Mouse (Mus musculus) embryonic facial prominence, embryonic 13.5 days (tissue): ENCODE results near the gene Cep152. TPM values are rescaled to one million over a fixed set of nuclear protein-coding genes. Genes with fewer than 3 reads are reported as not detected.

Source experiments
- ATAC-seq: fragments of 200-750 bp; cut with Nextera tagmentation; 2 replicates; pipeline ENCODE4 v1.8.0; 2017; ENCODE audit warnings: low read depth; ENCODE audit not compliant: insufficient number of reproducible peaks, insufficient read depth, low FRiP score, low TSS enrichment
- H3K27ac ChIP-seq: fragments of 300-500 bp; sonication (generic); 2 replicates; pipeline ENCODE4 v1.5.1; 2015; ENCODE audit warnings: moderate library complexity, mild to moderate bottlenecking, inconsistent platforms
- H3K27me3 ChIP-seq: fragments of 300-500 bp; sonication (generic); 2 replicates; pipeline ENCODE4 v1.6.1; 2015; ENCODE audit warnings: mild to moderate bottlenecking, inconsistent platforms
- H3K36me3 ChIP-seq: fragments of 300-500 bp; sonication (generic); 2 replicates; pipeline ENCODE4 v1.6.1; 2015; ENCODE audit warnings: mild to moderate bottlenecking, inconsistent platforms
- H3K4me1 ChIP-seq: fragments of 300-500 bp; sonication (generic); 2 replicates; pipeline ENCODE4 v1.6.1; 2015; ENCODE audit warnings: inconsistent platforms
- H3K4me2 ChIP-seq: fragments of 300-500 bp; sonication (generic); 2 replicates; pipeline ENCODE4 v1.6.1; 2015; ENCODE audit warnings: moderate library complexity, mild to moderate bottlenecking, inconsistent platforms
- H3K4me3 ChIP-seq: fragments of 300-500 bp; sonication (generic); 2 replicates; pipeline ENCODE4 v1.5.1; 2015; ENCODE audit warnings: mild to moderate bottlenecking, inconsistent platforms
- H3K9ac ChIP-seq: fragments of 300-500 bp; sonication (generic); 2 replicates; pipeline ENCODE4 v1.6.1; 2015; ENCODE audit warnings: mild to moderate bottlenecking, inconsistent platforms
- H3K9me3 ChIP-seq: fragments of 300-500 bp; sonication (generic); 2 replicates; pipeline ENCODE4 v1.6.1; 2016; ENCODE audit warnings: inconsistent platforms
- WGBS: fragments of 180-500 bp; shearing (Covaris S2); methylation state at CpG from one replicate; pipeline ENCODE4 v1.1.7; 2015; ENCODE audit warnings: mixed read lengths; 5-methylcytosine and 5-hydroxymethylcytosine counted together
- polyA plus RNA-seq: library from polyadenylated mRNA; unstranded; fragments of >200 nt; fragmentation: Nextera tagmentation; extraction: Ambion mirVana; gene quantifications from 2 replicates; pipeline ENCODE4 v1.2.1, GENCODE M21; 2015

Gene Cep152
- polyA plus RNA-seq, 1 experiment from 2014 or later = 6.7 TPM

- 74% methylated on average over 6 of the region's 6 CpGs for WGBS
- ATAC-seq = no peak
- Histone ChIP-seq H3K4me2 (no peak overlapping the region), H3K27me3 (no peaks in the 10 kb centered on the region), H3K27ac (no peak overlapping the region), H3K4me1 (peaks cover 20% of the 10 kb centered on the region), H3K9ac (no peak overlapping the region), H3K9me3 (no peaks in the 10 kb centered on the region), H3K36me3 (no peaks in the 10 kb centered on the region), H3K4me3 (no peak overlapping the region)
Measured at GRCm38 (mm10) chr2:125555830-125556229, 69.1 kb downstream of the Cep152 start.

GRCm38 (mm10) chr2:125548806-125549578, 75.9 kb downstream of the Cep152 start:
- no peaks in the 10 kb centered on the region for H3K27me3 ChIP-seq
- no peak overlapping the region for H3K27ac ChIP-seq
- 42% methylated on average over 1 of the region's 1 CpGs for WGBS
- H3K9ac ChIP-seq = no peak overlapping the region
- no peaks in the 10 kb centered on the region for H3K9me3 ChIP-seq
- H3K4me2 ChIP-seq = no peak overlapping the region
- H3K4me1 ChIP-seq = no peaks in the 10 kb centered on the region
- no peaks in the 10 kb centered on the region for H3K36me3 ChIP-seq
- ATAC-seq = no peak
- H3K4me3 ChIP-seq = no peak overlapping the region

- Histone ChIP-seq H3K27me3 (no peaks in the 10 kb centered on the region), H3K4me1 (no peaks in the 10 kb centered on the region), H3K27ac (no peak overlapping the region), H3K4me3 (no peak overlapping the region), H3K36me3 (no peaks in the 10 kb centered on the region), H3K9ac (no peak overlapping the region), H3K9me3 (no peaks in the 10 kb centered on the region), H3K4me2 (no peak overlapping the region)
- no peak for ATAC-seq
- 86% methylated on average over 3 of the region's 3 CpGs for WGBS
Measured at GRCm38 (mm10) chr2:125544986-125545385, 79.9 kb downstream of the Cep152 start.

GRCm38 (mm10) chr2:125543646-125544045, 81.3 kb downstream of the Cep152 start:
- H3K9me3 ChIP-seq = no peaks in the 10 kb centered on the region
- no peaks in the 10 kb centered on the region for H3K27me3 ChIP-seq
- no peak overlapping the region for H3K4me2 ChIP-seq
- ATAC-seq = no peak
- H3K9ac ChIP-seq = no peak overlapping the region
- no peaks in the 10 kb centered on the region for H3K4me1 ChIP-seq
- 58% methylated on average over 1 of the region's 1 CpGs for WGBS
- no peak overlapping the region for H3K4me3 ChIP-seq
- H3K36me3 ChIP-seq = no peaks in the 10 kb centered on the region
- H3K27ac ChIP-seq = no peak overlapping the region

DNA sequence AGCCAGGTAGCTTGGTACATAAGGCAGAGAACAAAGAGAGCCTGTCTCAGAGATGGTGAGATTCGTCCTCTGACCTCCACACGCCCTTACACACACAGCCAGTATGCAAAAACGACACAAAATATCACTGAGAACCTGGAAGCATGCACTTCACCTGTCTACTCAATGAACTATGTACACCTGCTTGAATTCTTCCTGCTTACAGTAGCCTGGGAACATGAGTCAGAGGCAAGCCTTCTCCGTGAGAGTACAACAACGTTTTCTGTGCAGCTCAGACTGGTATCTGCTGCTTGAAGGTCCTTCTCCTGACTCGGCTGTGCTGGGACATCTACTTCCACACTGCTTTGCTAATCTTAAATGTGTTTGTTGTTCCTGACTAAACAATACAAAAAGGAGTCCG, 83.5 kb downstream of the Cep152 start:
- no peak overlapping the region for H3K9ac ChIP-seq
- no peak overlapping the region for H3K27ac ChIP-seq
- H3K4me2 ChIP-seq = no peak overlapping the region
- no peaks in the 10 kb centered on the region for H3K9me3 ChIP-seq
- no peak for ATAC-seq
- H3K4me1 ChIP-seq = no peaks in the 10 kb centered on the region
- 77% methylated on average over 7 of the region's 7 CpGs for WGBS
- H3K27me3 ChIP-seq = no peaks in the 10 kb centered on the region
- H3K36me3 ChIP-seq = no peaks in the 10 kb centered on the region
- H3K4me3 ChIP-seq = no peak overlapping the region

DNA sequence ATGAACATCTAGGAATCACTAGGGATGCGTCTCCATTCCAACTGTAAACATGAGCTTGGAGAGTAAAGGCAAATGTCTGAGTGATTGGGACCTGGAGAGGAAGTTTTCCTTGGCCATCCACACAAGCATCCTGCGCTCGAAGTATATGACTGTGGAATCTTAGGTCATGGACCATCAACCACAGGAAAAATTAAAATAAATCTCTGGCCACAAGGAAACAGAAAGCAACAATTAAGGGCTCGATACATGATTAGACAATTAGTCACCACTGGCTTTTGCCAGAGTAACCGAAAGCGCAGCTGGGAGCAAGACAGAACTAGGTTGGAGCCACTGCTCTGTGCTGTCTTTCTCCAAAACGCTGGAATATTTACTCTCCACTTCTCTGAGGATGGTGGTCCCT, 84.3 kb downstream of the Cep152 start:
- no peak for ATAC-seq
- no peak overlapping the region for H3K9ac ChIP-seq
- 76% methylated on average over 7 of the region's 7 CpGs for WGBS

DNA sequence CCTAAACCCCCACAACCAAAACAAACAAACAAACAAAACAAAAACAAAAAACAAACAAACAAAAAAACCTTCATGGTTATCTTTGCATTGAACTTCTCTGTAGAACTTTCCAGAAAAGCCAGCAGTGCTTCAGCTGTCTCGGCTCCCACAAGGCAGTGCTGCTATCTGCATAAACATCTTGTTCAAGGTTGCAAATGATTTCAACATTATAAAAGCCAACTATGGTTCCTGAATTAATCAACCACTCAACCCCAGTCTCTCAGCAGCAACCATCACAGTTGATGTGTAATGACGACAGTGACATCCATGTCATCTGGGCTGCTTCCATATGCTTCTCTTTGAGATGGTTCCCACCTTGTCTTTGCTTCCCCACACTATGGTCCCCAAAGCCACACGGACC, 85.3 kb downstream of the Cep152 start:
- Histone ChIP-seq H3K9me3 (no peaks in the 10 kb centered on the region), H3K4me1 (no peaks in the 10 kb centered on the region), H3K27me3 (no peaks in the 10 kb centered on the region), H3K9ac (no peak overlapping the region), H3K4me3 (no peak overlapping the region), H3K4me2 (no peak overlapping the region), H3K27ac (no peak overlapping the region), H3K36me3 (no peaks in the 10 kb centered on the region)
- WGBS = 82% methylated on average over 3 of the region's 3 CpGs
- ATAC-seq = no peak

More for the DNA sequence above, 84.3 kb downstream of the Cep152 start:
- Histone ChIP-seq H3K4me2 (no peak overlapping the region), H3K4me3 (no peak overlapping the region), H3K9me3 (no peaks in the 10 kb centered on the region), H3K36me3 (no peaks in the 10 kb centered on the region), H3K4me1 (no peaks in the 10 kb centered on the region), H3K27ac (no peak overlapping the region), H3K27me3 (no peaks in the 10 kb centered on the region)

GRCm38 (mm10) chr2:125530665-125531064, 94.2 kb downstream of the Cep152 start:
- H3K27ac ChIP-seq = no peak overlapping the region
- no peaks in the 10 kb centered on the region for H3K36me3 ChIP-seq
- H3K4me3 ChIP-seq = no peak overlapping the region
- ATAC-seq = no peak
- no peak overlapping the region for H3K9ac ChIP-seq
- H3K4me1 ChIP-seq = no peaks in the 10 kb centered on the region
- H3K9me3 ChIP-seq = no peaks in the 10 kb centered on the region
- H3K27me3 ChIP-seq = no peaks in the 10 kb centered on the region
- WGBS = 77% methylated on average over 6 of the region's 6 CpGs
- H3K4me2 ChIP-seq = no peak overlapping the region

GRCm38 (mm10) chr2:125526566-125526965, 98.3 kb downstream of the Cep152 start:
- no peaks in the 10 kb centered on the region for H3K27me3 ChIP-seq
- ATAC-seq = no peak
- H3K9me3 ChIP-seq = no peaks in the 10 kb centered on the region
- 79% methylated on average over 5 of the region's 5 CpGs for WGBS
- no peaks in the 10 kb centered on the region for H3K4me1 ChIP-seq
- H3K27ac ChIP-seq = no peak overlapping the region
- no peak overlapping the region for H3K4me2 ChIP-seq
- H3K36me3 ChIP-seq = no peaks in the 10 kb centered on the region
- no peak overlapping the region for H3K9ac ChIP-seq
- H3K4me3 ChIP-seq = no peak overlapping the region

DNA sequence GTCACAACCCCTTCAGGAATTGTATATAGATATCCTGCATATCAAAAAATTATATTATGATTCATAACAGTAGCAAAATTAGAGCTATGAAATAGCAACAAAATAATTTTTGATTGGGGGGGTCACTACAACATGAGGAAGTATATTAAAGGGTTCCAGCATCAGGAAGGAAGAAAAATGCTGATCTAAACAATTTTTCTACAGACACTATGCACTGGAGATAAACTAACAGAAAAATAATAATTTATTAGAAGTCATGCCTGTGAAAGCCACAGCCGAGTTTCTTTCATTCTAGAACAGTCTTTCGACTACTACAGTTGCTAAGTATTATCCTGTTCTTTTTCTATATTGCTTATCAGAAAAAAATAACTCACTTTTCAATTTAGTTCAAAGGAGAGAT, 99.4 kb downstream of the Cep152 start:
- Histone ChIP-seq H3K27ac (no peak overlapping the region), H3K36me3 (no peaks in the 10 kb centered on the region), H3K4me2 (no peak overlapping the region), H3K4me3 (no peak overlapping the region), H3K9ac (no peak overlapping the region), H3K27me3 (no peaks in the 10 kb centered on the region), H3K9me3 (0 out of 2 replicates have a peak, but pooled peaks cover 4% of the 10 kb centered on the region), H3K4me1 (no peaks in the 10 kb centered on the region)
- ATAC-seq = no peak
- WGBS = 81% methylated on average over 2 of the region's 2 CpGs

- peaks cover 4% of the 10 kb centered on the region for H3K4me1 ChIP-seq
- no peak overlapping the region for H3K9ac ChIP-seq
- H3K36me3 ChIP-seq = no peaks in the 10 kb centered on the region
- no peak for ATAC-seq
- no peak overlapping the region for H3K4me2 ChIP-seq
- H3K9me3 ChIP-seq = 0 out of 2 replicates have a peak, but pooled peaks cover 4% of the 10 kb centered on the region
- H3K27ac ChIP-seq = no peak overlapping the region
- H3K27me3 ChIP-seq = no peaks in the 10 kb centered on the region
- 7% methylated on average over 4 of the region's 4 CpGs for WGBS
- H3K4me3 ChIP-seq = no peak overlapping the region
Measured at GRCm38 (mm10) chr2:125516594-125516993, 108.3 kb downstream of the Cep152 start.

GRCm38 (mm10) chr2:125515291-125516057, 109.4 kb downstream of the Cep152 start:
- Histone ChIP-seq H3K27ac (no peak overlapping the region), H3K4me1 (peaks cover 4% of the 10 kb centered on the region), H3K9ac (no peak overlapping the region), H3K36me3 (no peaks in the 10 kb centered on the region), H3K4me3 (no peak overlapping the region), H3K27me3 (no peaks in the 10 kb centered on the region), H3K9me3 (no peaks in the 10 kb centered on the region), H3K4me2 (no peak overlapping the region)
- no peak for ATAC-seq
- 57% methylated on average over 12 of the region's 12 CpGs for WGBS
